Mouse (Mus musculus): ENCODE measurements around the gene Tnik.

- TF ChIP-seq CTCF (IDR thresholded peaks at IDR 0.05; ENCODE audit: borderline replicate concordance, control insufficient read depth, extremely low read depth, insufficient read depth, low read length, poor library complexity) (no peak), POLR2A (IDR thresholded peaks at IDR 0.05; ENCODE audit: control insufficient read depth, extremely low read depth, insufficient read depth, low read length, poor library complexity) (no peak)
These were observed 281.4 kb downstream of the Tnik start for GRCm38 (mm10) chr3:28544345-28544869.

Measured in thymus, adult 2 months (tissue).